Mouse (Mus musculus) heart, embryonic 16.5 days (tissue): Measurements from ENCODE around the gene Enpp1. TPM values are rescaled to one million over a fixed set of nuclear protein-coding genes. Genes with fewer than 3 reads are reported as not detected.

Experiments
- ATAC-seq: fragments of 200-750 bp; cut with Nextera tagmentation; replicated peaks from 2 replicates; pipeline ENCODE4 v1.8.0; 2017; ENCODE audit warnings: moderate number of reproducible peaks; ENCODE audit not compliant: insufficient read depth, low FRiP score; ENCODE audit errors: extremely low read depth
- H3K27ac ChIP-seq: fragments of 300-500 bp; sonication (generic); 2 replicates; pipeline ENCODE4 v1.5.1; 2014; ENCODE audit warnings: mild to moderate bottlenecking, low read length, control low read depth, moderate library complexity
- H3K27me3 ChIP-seq: fragments of 300-500 bp; sonication (generic); 2 replicates; pipeline ENCODE4 v1.6.1; 2014; ENCODE audit warnings: low read length, mixed read lengths; ENCODE audit not compliant: control insufficient read depth, insufficient read depth
- H3K36me3 ChIP-seq: fragments of 300-500 bp; sonication (generic); 2 replicates; pipeline ENCODE4 v1.6.1; 2014; ENCODE audit not compliant: control insufficient read depth, insufficient read depth
- H3K4me1 ChIP-seq: fragments of 300-500 bp; sonication (generic); 2 replicates; pipeline ENCODE4 v1.6.1; 2014; ENCODE audit warnings: low read length, mixed read lengths; ENCODE audit not compliant: control insufficient read depth, insufficient read depth
- H3K4me2 ChIP-seq: fragments of 300-500 bp; sonication (generic); 2 replicates; pipeline ENCODE4 v1.6.1; 2014; ENCODE audit warnings: low read depth, mild to moderate bottlenecking, control low read depth, low read length
- H3K4me3 ChIP-seq: fragments of 300-500 bp; sonication (generic); 2 replicates; pipeline ENCODE4 v1.5.1; 2014; ENCODE audit warnings: mild to moderate bottlenecking, control low read depth, low read length
- H3K9ac ChIP-seq: fragments of 300-500 bp; sonication (generic); 2 replicates; pipeline ENCODE4 v1.6.1; 2014; ENCODE audit warnings: low read length, control low read depth
- H3K9me3 ChIP-seq: fragments of 300-500 bp; sonication (generic); replicated peaks from 2 replicates; pipeline ENCODE4 v1.6.1; 2016; ENCODE audit warnings: low read length; ENCODE audit not compliant: control insufficient read depth
- WGBS: fragments of 180-500 bp; shearing (Covaris S2); extraction: QIAGEN DNeasy Blood & Tissue Kit; methylation state at CpG from one replicate; pipeline ENCODE4 v1.1.7; 2014; 5-methylcytosine and 5-hydroxymethylcytosine counted together
- polyA plus RNA-seq: library from polyadenylated mRNA; unstranded; fragments of >200 nt; fragmentation: Nextera tagmentation; extraction: Ambion mirVana; gene quantifications from 2 replicates; pipeline ENCODE4 v1.2.1, GENCODE M21; 2015

Gene Enpp1
- 3.8 and 3.9 TPM in 2 replicates for polyA plus RNA-seq

DNA sequence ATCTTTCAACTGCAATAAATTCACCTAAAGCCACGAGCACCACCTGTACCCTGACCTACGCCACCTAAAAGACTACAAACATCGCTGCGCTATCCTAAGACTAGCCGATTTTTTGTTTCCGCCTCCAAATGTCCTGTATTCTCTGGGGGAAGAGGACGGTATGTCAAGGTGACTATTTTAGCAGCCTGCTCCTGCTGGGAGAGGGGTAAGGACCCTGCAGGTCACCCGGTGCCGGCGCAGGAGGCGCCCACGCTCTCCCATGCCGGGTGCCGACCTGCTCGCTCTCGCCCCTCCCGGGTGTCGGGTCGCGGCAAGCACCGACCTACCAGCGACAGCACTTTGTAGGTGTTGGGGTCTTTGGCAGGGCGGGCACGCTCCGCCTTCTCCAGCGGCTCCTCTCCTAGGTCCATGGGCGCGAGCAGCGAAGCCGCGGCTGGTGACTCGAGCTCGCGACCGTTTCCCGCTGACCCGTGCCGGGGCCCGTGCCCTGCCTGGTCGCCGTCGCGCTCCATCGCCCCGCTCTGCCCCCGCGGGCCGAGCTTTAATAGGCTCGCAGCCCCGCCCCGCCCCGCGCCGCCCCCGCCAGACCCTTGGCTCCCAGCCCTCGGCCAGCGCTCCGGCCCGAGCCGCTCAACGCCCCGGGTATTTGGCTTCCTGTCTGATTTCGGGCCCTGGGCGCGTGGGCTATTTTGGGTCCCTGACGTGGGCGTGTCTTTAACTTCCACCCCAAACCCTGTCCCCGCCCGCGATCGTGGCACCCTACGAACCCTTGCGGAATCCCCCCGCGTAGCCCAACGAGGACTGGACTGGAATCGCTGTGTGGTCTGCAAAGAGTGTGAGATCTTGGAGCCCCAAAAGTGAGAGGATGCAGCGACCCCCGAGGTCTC is at the start of gene Enpp1:
Enpp1 (minus strand) TSS at position 680 of the 887 bp plus-strand sequence.
- Histone ChIP-seq H3K9me3 (no peaks in the 10 kb centered on the region), H3K9ac (peak within 1 kb of the TSS; percentile 83), H3K27me3 (no peaks in the 10 kb centered on the region), H3K36me3 (no peaks in the 10 kb centered on the region), H3K4me3 (peak within 1 kb of the TSS; percentile 84), H3K27ac (peak within 1 kb of the TSS; percentile 43), H3K4me1 (peaks cover 5% of the 10 kb centered on the region), H3K4me2 (peak within 1 kb of the TSS; percentile 97)
- peak; percentile 89 for ATAC-seq
- under 1% methylated on average over 67 of the region's 79 CpGs for WGBS

DNA sequence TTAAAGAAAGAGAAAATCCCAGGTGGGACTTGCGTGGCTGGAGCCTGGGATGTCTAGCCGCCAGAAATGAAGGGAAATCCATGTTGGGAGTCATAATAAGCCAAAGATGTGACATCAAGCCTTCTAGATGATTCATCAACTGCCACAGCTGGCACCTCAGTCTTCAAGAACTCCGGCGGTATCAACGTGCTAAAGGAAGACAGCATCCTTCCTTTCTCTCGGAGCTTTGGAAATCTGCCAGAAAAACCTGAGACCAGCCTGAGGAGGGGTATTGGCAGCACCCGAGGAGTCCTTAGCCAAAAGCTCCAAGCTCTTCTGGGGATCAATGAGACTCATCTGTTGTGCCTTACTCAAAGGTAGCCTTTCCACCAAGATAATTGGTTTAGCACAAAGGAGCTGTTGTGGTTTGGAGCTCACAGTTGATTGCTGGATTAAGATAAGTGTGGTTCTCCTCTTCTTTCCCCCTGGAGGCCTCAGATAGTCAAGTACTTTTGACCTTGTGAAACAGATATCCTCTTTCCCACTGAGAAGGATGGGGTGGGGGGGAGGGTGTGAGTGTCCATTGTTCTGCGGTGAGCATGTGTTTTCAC is 46.5 kb upstream of the Enpp1 start:
- H3K4me2 ChIP-seq: no peak overlapping the region
- 30% methylated on average over 8 of the region's 8 CpGs for WGBS
- ATAC-seq: no peak

DNA sequence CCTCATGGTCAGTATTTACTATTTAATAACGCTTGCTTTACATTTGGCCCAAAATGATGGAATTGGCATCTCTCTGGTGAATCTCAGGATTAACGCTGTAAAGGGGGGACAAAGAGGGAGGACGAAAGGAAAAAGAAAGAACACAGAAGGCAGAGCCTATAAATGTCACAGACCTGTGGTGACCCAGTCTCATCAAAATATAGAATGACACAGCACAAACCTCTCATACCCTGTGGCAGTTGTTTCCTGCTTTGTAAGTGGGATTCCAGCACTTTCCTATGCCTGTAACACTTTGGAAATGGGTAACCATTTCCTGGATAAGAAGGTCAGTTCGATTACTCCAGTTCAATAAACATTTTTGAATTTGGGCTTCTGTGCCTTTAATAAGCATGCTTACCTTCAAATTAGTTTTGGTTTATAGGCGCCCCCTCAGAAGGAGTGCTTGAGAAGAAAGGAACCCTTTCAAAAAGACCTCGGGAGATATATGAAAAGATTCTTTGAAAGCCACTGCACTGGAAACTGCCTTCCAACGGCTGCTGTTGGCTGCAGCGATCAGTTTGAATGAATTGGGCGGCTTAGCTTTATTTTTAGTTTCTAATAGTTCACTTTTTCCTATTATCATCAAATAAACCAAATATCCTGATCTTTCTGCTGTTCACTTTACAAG is 43.0 kb upstream of the Enpp1 start:
- 66% methylated on average over 9 of the region's 9 CpGs for WGBS
- peak overlapping the region; percentile 50; the same call in 1 of the 2 replicates for H3K4me3 ChIP-seq

More for the DNA sequence above, 46.5 kb upstream of the Enpp1 start:
- H3K4me3 ChIP-seq: no peak overlapping the region
- H3K27ac ChIP-seq: no peak overlapping the region
- no peaks in the 10 kb centered on the region for H3K27me3 ChIP-seq
- H3K9ac ChIP-seq: no peak overlapping the region
- peaks cover 3% of the 10 kb centered on the region for H3K4me1 ChIP-seq
- H3K36me3 ChIP-seq: no peaks in the 10 kb centered on the region
- H3K9me3 ChIP-seq: no peaks in the 10 kb centered on the region

DNA sequence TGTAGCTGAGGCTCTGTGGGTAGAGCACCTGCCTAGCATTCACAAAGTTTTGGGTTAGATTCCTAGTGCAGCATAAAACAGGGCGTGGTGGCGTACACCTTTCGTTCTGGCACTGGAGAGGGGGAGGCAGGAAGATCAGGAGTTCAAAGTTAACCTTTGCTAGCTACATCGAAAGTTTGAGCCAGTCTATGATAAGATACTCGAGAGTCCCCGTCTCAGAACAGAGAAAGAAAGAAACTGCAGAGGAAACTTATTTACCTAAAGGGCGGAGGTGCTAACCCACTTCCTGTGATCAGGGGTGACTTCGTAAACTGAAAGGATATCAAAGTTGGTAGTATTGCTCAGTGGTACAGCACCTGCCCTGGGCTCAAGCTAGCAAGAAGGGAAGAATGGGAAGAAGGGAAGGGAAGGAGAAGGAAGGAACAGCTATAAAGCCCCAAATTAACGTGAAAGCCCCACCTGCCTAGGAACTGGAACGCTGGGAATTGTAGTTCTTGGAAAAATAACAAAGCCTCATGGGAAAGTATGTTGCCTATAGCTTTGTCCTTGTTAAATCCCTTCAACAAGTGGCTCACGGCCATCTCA is 42.4 kb upstream of the Enpp1 start:
- peak overlapping the region; percentile 50 for H3K4me3 ChIP-seq
- ATAC-seq: no peak; the same call in 1 of the 2 replicates
- WGBS: 35% methylated on average over 11 of the region's 11 CpGs
- peak overlapping the region; percentile 57 for H3K9ac ChIP-seq
- no peaks in the 10 kb centered on the region for H3K9me3 ChIP-seq
- H3K4me1 ChIP-seq: peaks cover 3% of the 10 kb centered on the region
- H3K27me3 ChIP-seq: no peaks in the 10 kb centered on the region
- H3K36me3 ChIP-seq: no peaks in the 10 kb centered on the region
- no peak overlapping the region for H3K27ac ChIP-seq
- H3K4me2 ChIP-seq: peak overlapping the region; percentile 65

More for the DNA sequence above, 43.0 kb upstream of the Enpp1 start:
- H3K27me3 ChIP-seq: no peaks in the 10 kb centered on the region
- no peak overlapping the region for H3K27ac ChIP-seq
- no peaks in the 10 kb centered on the region for H3K9me3 ChIP-seq
- H3K4me1 ChIP-seq: peaks cover 3% of the 10 kb centered on the region
- ATAC-seq: no peak
- H3K9ac ChIP-seq: no peak overlapping the region
- no peak overlapping the region; the same call in 1 of the 2 replicates for H3K4me2 ChIP-seq
- no peaks in the 10 kb centered on the region for H3K36me3 ChIP-seq

DNA sequence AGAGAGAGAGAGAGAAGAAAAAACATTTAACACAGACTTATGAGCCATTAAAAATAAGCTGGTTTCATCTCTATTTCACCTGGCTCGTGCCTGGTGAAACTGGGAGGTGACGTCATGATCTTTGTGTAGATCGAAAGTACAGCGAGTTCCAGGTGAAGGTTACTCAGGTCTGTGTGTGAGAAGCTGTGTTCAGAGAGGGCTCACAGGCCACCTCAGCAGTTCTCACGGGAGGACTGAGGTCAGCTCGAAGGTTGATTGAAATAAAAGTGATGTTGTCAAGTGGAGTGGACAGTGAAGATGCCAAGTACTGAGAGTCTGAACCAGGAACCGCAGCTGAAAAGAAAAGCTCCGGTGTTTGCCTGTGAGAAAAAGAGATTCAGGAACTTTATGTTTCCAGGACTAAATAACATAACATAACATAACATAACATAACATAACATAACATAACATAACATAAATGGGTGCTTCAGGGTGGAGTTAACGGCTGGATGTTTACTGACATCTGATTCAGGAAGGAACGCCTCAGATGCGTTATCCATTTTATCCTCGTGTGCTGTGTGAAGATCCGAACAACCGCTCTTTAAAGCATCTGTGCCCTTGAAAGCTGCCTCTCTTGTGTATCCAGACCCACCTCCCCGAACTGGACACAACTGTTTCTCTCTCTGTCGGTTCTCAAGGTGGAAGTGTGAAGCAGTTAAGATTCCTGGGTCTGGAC is 41.7 kb upstream of the Enpp1 start:
- Histone ChIP-seq H3K4me2 (peak overlapping the region; percentile 65), H3K4me3 (peak overlapping the region; percentile 50), H3K4me1 (peaks cover 3% of the 10 kb centered on the region), H3K36me3 (no peaks in the 10 kb centered on the region), H3K27me3 (no peaks in the 10 kb centered on the region), H3K9ac (peak overlapping the region; percentile 57), H3K9me3 (no peaks in the 10 kb centered on the region), H3K27ac (no peak overlapping the region)
- WGBS: 54% methylated on average over 16 of the region's 16 CpGs
- ATAC-seq: no peak

DNA sequence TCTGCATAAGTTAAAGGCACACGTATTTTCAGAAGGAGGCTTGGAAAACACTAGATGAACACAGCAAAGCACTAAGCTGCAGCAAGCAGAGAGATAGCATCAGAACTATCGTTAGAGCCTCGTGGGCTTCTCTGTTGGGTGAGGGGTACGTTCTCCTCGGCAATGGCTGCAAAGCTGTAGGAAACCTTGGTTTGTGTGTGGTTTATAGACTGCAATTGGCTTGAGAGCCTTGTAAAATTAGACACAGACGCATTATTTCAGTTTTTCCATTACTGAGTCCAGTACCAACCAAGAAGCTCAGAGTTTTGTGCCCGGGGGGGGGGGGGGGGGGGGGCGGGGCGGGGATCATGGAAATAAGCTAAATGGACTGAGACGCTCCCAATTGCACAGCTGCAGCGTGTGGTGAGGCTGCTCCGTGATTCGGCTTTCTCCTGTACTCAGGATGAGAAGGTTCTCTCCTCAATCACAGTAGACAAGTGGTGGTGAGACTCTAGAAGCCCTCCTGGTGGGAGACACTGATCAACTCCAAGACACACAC is 31.1 kb upstream of the Enpp1 start:
- H3K4me2 ChIP-seq: no peak overlapping the region
- 74% methylated on average over 12 of the region's 13 CpGs for WGBS
- no peak for ATAC-seq

DNA sequence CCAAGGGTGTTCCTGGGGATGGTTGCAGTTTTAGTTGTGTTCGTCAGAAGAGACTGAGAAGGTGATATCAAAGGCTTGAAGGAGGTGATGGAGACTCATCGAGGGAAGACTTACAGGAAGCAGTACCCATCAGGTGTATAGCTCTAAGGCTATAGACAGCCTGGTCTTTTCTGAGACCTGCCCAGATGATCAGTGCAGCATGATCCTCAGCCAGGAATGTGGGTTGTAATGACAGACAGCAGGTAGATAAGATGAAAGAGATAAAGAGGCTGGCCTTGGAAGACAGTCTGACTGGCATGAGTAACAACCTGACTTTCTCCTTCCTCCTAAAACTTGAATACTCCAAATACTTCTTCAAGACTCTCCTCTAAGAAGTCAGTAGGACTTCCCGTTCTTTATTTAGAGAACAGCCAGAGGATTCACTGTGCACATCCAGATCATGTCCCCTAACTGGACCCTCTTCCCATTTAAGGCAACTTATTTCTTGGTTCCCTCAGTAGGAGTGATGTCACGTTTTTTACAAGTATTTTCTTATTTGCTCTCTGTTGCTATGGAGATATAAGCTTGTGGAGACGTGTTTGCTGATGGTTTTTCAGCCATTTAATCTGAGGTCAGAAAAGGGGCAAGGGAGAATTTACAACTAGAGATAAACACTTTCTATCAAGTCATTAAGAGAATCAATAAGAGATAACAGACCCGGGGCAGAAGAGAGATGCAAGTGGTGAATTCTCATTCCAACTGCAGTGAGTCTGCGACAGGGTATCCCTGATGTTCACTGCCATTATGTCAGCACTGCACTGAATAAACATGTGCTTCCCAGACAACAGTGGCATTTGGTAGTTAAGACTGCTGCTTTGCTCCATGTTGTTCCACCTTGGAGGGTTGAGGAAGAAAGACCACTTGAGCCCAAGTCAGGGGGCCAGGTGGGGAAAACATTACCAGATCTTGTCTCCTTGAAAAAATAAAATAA is 29.6 kb upstream of the Enpp1 start:
- no peaks in the 10 kb centered on the region for H3K27me3 ChIP-seq
- H3K4me2 ChIP-seq: no peak overlapping the region
- WGBS: 38% methylated on average over 7 of the region's 7 CpGs
- H3K36me3 ChIP-seq: no peaks in the 10 kb centered on the region
- ATAC-seq: no peak; the same call in 1 of the 2 replicates
- no peaks in the 10 kb centered on the region for H3K9me3 ChIP-seq
- H3K27ac ChIP-seq: no peak overlapping the region
- 0 out of 2 replicates have a peak, but pooled peaks cover 2% of the 10 kb centered on the region for H3K4me1 ChIP-seq
- H3K9ac ChIP-seq: no peak overlapping the region
- H3K4me3 ChIP-seq: no peak overlapping the region

More for the DNA sequence above, 31.1 kb upstream of the Enpp1 start:
- H3K4me1 ChIP-seq: no peaks in the 10 kb centered on the region
- H3K27me3 ChIP-seq: no peaks in the 10 kb centered on the region
- no peak overlapping the region for H3K27ac ChIP-seq
- H3K9ac ChIP-seq: no peak overlapping the region
- H3K9me3 ChIP-seq: no peaks in the 10 kb centered on the region
- no peaks in the 10 kb centered on the region for H3K36me3 ChIP-seq
- no peak overlapping the region for H3K4me3 ChIP-seq
